Mouse (Mus musculus): ENCODE data around the gene Abhd13.

DNA sequence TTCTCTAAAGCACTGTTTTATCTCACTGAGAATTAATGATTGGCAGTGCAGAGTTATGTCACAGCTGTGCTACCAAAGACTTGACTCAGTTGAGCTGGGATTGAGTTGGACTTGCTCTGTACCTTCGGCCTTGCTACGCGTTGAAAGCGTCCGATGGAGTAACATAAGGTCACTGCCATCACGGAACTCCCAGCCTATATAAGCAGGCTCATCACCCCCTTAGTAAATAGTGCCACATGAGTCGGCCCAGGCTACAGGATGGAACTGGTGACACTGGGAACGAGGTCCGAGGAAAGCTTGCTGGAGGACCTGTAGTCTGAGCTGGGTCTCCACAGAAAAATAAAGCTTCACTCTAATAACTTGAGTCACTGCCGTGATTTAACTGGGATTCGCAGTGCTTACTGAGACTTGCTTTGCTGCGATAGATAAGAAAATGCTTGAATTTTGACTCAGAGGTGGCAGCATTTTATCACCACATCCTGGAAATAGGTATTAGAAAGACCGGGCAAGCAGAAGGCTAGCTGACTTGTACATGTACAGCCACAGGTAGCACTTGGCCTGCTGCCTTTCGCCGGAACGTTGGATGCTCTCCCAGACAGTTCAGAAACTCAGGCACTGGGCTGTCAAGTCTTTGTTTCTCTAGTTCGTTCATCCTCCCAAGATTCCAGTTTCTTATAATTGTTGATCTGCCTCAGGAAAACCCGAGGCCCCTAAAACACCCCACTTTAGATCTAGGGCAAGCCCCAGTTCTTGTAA is 1.1 kb downstream of the Abhd13 start:
- TF ChIP-seq CTCF (IDR thresholded peaks at IDR 0.05; ENCODE audit: low read depth) = no peak
- no peak for TF ChIP-seq EP300 (optimal IDR thresholded peaks at IDR 0.05)

All from stomach, postnatal 0 days (tissue).